Mouse (Mus musculus): Measurements from ENCODE around the gene Gm21915.

Gene Gm21915

GRCm38 (mm10) chr9:40717182-40717874, 46.9 kb downstream of the Gm21915 start:
- no peak for DNase-seq (ENCODE audit: low spot score)

- no peak for DNase-seq (ENCODE audit: low spot score)
These were observed 47.4 kb downstream of the Gm21915 start for GRCm38 (mm10) chr9:40717875-40718185.
